Mouse (Mus musculus) 3134 (cell line): ENCODE measurements around the gene 1810037I17Rik.

Experiments used
- DNase-seq: peaks from one replicate; pipeline ENCODE4 v3.0.0-alpha.2; 2011; ENCODE audit warnings: low spot score; ENCODE audit not compliant: insufficient read length; ENCODE audit errors: extremely low read depth

1810037I17Rik gene

GRCm38 (mm10) chr3:122924009-122924914 lies at the start of gene 1810037I17Rik:
TSS of gene 1810037I17Rik (plus strand) at chr3:122924203.
- DNase-seq = peak; percentile 93

GRCm38 (mm10) chr3:122876870-122877269 lies 47.1 kb upstream of the 1810037I17Rik start:
- DNase-seq = no peak

GRCm38 (mm10) chr3:122877543-122877942 lies 46.5 kb upstream of the 1810037I17Rik start:
- DNase-seq = no peak

- no peak for DNase-seq
Observed at GRCm38 (mm10) chr3:122878705-122879315, 45.2 kb upstream of the 1810037I17Rik start.

- no peak for DNase-seq
Observed at GRCm38 (mm10) chr3:122887505-122888301, 36.3 kb upstream of the 1810037I17Rik start.

- DNase-seq = peak; percentile 37
Observed at GRCm38 (mm10) chr3:122888371-122888819, 35.6 kb upstream of the 1810037I17Rik start.

- no peak for DNase-seq
Observed at GRCm38 (mm10) chr3:122894772-122895171, 29.2 kb upstream of the 1810037I17Rik start, which contains the start of gene Fabp2. TSS of gene Fabp2 (plus strand) at chr3:122895072.

- DNase-seq = no peak
Observed at GRCm38 (mm10) chr3:122895189-122895731, 28.7 kb upstream of the 1810037I17Rik start.

- DNase-seq = no peak
Observed at GRCm38 (mm10) chr3:122898254-122898653, 25.7 kb upstream of the 1810037I17Rik start.

- no peak for DNase-seq
Observed at GRCm38 (mm10) chr3:122903746-122904433, 20.1 kb upstream of the 1810037I17Rik start.

GRCm38 (mm10) chr3:122907841-122908240 lies 16.2 kb upstream of the 1810037I17Rik start:
- DNase-seq = no peak

GRCm38 (mm10) chr3:122915493-122915892 lies 8.5 kb upstream of the 1810037I17Rik start:
- DNase-seq = no peak

GRCm38 (mm10) chr3:122916191-122916680 lies 7.8 kb upstream of the 1810037I17Rik start:
- DNase-seq = no peak

GRCm38 (mm10) chr3:122918672-122919071 lies 5.3 kb upstream of the 1810037I17Rik start:
- no peak for DNase-seq

GRCm38 (mm10) chr3:122919260-122919659 lies 4.7 kb upstream of the 1810037I17Rik start, which contains the start of gene Gm10959:
TSS of gene Gm10959 (minus strand) at chr3:122919360.
- no peak for DNase-seq

- no peak for DNase-seq
Observed at GRCm38 (mm10) chr3:122920572-122921435, 3.2 kb upstream of the 1810037I17Rik start.

- DNase-seq = no peak
Observed at GRCm38 (mm10) chr3:122921676-122922527, 2.1 kb upstream of the 1810037I17Rik start.

- DNase-seq = no peak
Observed at GRCm38 (mm10) chr3:122923147-122923546, 856 bp upstream of the 1810037I17Rik start.
